Mouse (Mus musculus) heart, postnatal 0 days (tissue): ENCODE data around the gene Gpr87.

Experiments
- CTCF ChIP-seq: IDR thresholded peaks from 2 replicates; pipeline ENCODE4 v1.5.1; 2016; ENCODE audit warnings: antibody characterized with exemption, control low read depth, low read depth
- EP300 ChIP-seq: IDR thresholded peaks from 2 replicates; pipeline ENCODE4 v1.6.1; 2016; ENCODE audit warnings: antibody characterized with exemption, low read depth

- no peak for TF ChIP-seq EP300
- TF ChIP-seq CTCF: no peak
These were observed 55.3 kb downstream of the Gpr87 start for GRCm38 (mm10) chr3:59139651-59140051.
